Mouse (Mus musculus) right cerebral cortex, postnatal 36 days (tissue): ENCODE measurements around the gene Fank1.

ENCODE experiments used
- DNase-seq, 2 experiments: peaks; one replicate each; pipeline ENCODE4 v3.0.0; 2022; ENCODE audit warnings: low spot score in 2 of 2, mixed read lengths in 1 of 2

Fank1 gene

DNA sequence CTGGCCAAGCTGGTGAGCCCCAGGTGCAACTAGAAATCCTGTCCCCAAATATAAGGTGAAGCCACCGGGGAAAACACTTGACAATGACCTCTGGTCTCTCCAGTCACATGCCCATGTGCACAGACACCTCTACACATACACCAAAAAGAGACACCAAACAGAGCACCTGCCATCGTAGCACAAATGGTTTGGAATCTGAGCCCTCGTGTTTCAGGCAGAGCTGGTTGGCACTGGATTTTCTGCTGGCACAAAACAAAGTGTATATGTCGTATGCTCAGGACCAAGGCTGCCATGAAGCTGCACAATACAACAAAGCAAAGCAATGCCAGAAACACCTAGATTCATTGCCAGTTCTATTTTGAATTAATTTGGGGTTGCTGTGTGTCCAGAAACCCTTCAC is 8.6 kb upstream of the Fank1 start:
- no peak for DNase-seq

DNA sequence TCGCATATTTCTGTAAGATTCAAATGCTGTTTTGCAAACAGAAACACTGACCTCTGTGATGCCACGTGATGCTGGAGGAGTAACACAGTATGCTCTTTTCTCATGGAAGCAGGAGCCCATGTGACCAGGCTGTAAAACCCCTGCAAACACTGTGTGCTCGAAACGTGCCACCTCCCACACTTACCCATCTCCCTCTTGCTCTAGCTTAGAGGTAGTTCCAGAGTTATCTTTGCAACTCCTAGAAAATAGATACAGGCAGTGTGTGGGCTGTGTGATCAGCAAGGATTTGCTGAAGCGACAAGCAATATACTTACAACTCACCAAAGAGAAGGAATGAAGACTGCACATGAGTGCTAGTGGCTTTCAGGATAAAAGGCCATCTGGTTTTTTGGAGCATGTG is 8.1 kb upstream of the Fank1 start:
- DNase-seq = peak; percentile 41 to 73

DNA sequence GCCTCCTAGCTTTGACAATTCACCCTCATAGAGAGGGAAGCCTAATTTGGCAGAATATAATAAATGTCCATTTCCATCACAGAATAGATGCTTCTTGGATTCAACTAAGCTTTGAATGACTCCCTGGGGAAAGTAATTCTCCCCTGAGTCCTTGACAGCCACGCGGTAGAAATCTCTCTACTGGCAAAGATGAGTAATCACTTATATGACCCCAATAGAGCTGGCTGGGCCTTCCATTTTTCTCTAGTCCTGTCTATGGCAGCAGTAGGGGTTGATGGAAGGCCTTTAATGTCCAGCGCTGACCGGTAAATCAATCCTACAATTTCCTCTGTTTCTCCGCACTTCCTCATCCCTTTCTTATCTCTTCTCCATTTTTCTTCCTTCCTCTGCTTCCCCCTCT is 1.5 kb upstream of the Fank1 start:
- DNase-seq = no peak

DNA sequence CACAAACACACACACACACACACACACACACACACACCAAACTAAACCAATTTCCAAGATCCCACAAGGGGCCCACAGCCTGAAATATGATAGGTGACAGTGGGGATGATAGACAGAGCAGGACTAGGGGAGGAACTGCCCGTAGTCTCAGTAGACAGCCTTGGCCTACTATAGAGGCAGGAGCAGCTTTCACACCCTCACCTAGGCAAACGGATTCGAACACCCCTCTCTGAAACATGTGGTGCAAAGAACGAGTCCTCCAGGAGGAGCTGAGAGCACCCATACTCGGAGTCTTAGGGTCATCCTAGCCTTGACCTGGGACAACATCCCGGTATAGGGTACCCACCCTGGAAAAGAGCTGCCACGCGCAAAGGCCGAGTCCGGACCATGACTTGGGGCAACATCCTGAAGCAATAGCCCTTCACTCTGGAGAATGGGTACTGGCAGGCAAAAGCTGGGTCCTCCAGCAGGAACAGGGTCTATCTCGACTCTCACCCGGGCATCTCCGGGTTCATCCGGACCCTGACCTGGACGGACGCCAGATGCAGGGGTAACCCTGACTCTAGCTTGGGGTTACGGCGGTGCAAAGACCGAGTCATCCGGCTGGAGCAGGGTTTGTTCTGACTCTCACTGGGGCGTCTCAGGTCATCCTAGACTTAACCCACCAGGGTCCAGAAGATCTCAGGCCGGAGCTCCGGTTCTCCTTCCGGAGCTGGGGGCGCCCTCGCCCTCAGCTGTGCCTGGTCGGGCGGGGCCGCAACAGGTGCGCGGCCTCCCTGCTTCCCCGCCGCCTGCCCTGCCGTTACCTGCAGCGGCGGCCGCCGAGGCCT is 650 bp upstream of the Fank1 start:
- no peak for DNase-seq

DNA sequence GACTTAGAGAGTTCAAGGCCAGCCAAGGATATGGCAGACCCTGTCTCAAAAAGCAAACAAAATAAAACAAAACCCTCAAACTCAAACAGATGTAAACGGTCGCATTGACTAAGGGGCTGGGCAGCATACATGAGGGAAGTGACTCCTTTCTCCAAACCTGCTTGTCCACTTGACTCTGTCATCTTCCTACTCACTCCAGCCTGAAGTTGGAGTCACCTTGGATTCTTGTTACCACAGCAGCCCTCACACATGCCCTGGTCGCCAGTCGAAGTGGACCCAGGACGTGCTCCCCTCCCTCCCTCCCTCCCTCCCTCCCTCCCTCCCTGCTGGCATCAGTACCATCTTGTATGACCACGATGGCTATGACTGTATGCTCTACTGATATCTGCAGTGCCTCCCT is 4.9 kb downstream of the Fank1 start:
- DNase-seq = no peak

DNA sequence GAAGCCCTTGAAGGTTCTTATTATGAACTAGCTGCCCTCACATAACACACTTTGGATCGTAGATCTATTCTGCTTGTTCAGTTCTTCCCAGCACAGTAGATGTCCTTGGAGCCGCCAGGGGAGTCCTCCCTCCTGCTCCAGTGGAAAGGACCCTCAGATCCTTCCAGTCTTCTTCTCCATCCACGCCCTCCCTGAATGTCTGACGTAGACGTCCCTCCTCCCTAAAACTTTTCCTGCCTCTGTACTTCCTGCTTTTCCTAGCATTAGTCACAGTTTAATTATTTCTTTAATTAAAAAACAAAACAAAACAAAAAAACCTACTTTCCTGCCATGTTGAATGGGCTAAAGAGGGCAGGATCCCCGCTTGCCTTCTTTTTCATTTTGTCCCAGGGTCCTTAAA is 5.3 kb downstream of the Fank1 start:
- no peak for DNase-seq

DNA sequence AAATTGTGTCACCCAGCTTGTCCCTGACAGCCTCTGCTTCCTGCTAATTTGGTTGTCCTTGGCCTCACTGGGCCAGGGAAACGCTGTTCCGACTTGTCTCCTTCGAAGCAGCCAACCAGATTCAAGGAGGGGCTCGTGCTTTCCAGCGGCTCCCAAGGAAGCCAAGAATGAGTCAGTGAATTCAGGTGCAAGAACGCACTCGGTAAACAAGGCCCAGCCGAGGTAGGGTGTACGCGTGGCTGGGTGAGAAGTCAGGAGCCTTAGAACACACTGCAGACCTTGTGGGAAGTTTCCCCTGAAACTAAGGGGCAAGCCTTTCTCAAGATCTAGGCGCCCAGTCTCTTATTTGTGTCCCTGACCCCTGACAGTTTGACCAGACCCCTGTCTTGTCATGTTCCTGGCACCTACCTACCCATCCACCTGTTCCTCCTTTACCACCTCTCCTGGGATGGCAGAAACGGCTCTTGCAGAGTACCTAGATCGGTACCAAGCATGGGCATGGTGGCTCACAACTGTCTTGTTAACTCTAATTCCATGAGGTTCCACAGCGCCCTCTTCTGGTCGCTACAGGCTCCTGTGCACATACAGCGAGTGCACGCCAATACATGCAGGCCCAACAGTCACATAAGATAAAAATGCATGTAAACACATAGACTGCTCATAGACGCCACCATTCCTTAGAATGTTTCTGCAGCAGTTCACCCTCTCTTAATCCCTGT is 6.2 kb downstream of the Fank1 start, which contains the start of gene Dhx32:
TSS of gene Dhx32 (minus strand) at position 10 of the 719 bp plus-strand sequence.
- DNase-seq = peak in 1 of 2 experiments; percentile 40

DNA sequence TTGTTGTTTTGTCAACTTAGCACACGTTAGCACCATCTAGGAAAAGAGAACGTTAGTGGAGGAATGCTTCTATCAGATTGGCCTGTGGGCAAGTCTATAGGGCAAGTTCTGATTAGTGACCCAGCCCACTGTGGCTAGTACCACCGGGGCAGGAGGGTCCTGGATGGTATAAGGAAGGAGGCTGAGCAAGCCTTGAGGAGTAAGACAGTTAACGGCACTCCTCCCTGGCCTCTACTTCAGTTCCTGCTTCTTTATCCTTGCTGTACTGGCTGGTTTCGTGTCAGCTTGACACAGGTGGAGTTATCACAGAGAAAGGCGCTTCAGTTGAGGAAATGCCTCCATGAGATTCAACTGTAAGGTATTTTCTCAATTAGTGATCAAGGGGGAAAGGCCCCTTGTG is 10.9 kb downstream of the Fank1 start:
- DNase-seq = no peak

DNA sequence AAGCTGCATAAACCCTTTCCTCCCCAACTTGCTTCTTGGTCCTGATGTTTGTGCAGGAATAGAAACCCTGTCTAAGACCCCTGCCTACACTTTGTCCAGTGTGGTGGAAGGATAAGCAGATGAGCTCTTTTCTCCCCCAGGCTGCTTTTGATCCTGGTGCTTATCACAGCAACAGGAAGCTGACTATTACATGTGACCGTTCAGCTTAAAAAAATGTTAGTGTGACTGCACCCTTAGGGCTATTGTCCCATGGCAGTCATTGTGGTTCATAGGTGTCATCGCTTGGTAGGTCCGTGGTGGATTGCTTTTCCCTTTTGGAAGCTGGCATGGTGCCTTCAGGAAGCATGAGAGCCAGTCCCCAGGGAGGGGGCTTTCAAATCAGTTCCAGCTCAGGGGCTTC is 11.5 kb downstream of the Fank1 start:
- no peak for DNase-seq

DNA sequence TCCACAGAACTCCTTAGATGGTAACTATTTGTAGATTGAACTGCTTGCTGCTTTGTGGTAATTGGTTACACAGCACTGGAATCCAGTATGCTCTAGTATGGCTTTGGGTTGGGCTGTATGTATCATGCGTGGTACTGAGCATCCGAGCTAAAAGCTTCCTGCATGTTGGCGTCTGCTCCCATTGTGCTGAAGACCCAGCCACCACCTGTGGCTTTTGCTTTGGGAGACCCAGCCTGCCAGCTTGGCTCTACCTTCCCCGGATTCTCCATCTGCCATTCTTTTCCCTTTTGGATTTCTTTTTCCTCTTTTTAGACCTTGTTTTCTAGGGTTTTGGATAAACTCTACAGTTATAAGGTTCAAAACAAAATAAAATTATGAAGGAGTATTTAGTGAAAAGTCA is 13.5 kb downstream of the Fank1 start:
- no peak for DNase-seq

DNA sequence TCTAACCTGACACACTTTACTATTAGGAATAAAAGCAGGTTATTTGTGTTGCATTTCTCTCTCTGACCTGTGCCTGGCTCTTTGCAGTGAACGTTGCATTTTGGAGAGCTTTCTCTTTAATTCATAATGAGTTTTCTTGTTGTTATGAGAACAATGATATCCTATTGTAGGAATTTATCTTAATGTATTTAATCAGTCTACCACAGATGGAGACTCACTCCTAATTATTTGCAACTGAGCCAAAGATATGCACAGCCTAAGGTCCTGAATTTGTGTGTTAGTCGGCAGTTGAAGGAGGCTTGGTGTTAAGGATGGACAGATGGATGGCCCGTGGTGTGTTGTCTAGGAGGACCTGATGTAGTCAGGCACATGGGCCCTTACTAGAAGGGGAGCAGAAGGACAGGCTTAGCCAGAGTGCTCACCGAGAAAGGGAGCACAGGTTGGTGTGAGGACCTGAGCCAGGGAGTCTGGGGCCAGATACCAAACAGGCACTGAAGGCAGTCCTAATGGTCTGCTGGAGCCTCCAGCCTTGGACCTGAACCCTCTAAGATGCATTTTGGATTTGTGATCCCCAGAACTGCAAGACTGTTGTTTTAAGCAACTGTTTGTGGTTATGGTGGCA is 14.1 kb downstream of the Fank1 start:
- no peak for DNase-seq

DNA sequence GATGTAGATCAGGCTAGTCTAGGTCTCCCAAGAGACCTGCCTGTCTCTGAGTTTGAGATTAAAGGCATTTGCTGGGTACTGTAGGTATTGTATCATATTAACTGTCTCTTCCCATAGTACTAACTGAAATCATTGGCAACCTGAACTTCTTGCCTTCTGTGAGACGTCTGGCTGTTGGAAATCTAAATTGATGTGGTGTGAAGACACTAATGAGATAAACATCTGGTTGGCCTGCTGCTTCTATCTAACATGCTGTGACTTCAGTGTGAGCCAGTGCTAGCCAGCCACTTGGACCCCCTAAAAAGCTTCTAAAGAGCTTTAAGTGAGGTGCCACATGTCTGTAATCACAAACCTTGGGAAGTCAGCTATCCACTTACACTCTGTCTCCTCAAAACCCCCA is 16.1 kb downstream of the Fank1 start:
- DNase-seq = no peak

DNA sequence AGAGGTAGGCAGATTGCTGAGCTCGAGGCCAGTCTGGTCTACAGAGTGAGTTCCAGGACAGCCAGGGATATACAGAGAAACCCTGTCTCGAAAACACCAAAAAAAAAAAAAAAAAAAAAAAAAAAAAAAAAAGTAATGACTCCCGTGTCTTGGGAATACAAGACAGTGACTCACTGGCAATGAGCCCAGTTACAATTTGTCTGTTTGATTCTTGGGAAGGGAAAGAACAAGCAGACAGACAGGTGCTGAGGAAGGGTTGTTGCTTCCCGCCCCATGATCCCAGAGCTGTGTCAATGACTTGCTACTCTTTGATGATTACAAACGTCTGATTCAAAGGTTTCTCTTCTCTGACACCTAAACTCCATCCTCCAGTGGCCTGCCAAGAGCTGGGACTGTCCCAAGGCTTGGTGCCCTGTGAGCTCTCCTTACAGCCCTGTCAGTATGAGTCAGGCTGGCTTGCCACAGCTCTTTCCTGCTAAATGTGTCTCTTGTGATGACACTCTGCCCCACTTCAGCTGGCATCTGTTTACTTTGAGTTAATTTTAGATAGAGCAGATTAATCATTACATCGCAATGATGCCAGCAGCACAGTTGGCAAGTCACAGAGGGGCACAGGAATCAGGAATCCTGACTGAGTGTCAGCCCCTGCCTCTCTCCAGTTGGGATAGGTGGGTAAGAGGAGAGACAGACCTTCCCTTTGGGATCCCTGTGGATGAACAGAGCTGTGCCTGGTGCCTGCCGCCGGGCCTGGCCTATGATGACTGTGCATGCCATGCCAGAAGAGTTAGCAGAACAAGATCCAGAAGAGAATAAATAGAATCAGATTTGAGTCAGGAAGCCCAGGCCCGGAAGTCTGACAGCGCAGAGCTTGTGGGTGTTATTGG is 16.8 kb downstream of the Fank1 start:
- DNase-seq = peak in 1 of 2 experiments; percentile 21

DNA sequence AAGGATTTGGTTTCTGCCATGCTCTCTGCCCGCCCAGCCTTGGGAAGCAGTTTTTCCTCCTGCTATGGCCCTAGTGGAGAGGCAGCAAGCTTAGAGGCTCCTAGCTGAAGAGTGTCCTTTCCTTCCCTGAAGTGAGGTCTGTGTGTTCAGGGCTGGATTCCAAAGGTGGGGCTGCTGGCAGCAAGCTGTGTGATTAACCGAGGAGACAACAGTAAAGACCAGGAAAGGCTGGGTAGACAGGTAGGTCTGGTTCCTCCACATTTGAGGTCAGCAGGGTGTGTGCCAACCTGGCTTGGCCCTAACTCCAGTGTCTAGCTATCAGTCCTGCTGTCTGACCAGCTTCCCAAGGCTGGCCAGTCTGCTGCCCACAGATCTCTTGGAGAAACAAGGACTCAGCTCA is 18.1 kb downstream of the Fank1 start:
- DNase-seq = no peak

DNA sequence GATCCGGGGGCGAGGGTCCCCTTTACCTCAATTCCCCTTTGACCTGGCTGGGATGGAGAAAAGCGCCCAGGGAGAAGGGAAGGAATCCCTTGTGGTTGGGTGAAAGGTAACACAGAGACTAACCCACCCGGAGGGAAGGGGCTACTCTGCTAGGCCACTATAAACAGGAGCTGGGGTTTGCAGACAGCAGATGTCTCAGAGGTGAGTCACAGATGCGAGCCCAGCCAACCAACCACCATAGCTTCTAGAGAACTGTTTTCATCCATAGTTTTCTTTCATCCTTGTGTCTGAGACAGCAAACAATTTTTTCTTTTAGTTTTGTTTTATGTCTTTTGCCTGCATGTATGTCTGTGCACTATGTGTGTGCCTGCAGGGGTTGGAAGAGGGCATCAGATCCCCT is 23.3 kb downstream of the Fank1 start:
- no peak for DNase-seq

DNA sequence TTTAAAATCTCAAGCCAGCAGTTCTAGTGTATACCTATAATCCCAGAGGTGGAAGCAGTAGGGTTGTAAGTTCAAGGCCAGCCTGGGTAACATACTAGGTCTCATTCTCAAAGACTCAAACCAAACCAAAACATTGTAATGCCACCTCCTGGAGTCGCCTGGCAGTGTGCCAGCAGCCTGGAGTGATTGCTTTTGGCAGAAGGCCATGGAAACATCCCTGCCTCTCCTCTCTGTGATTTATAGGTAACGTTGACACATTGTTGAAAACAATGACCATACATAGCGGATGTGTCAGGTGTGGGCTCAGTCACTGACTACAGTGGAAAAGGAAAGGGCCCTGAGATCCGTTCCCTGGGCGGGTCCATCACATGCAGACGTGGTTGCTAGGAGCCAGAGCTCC is 25.2 kb downstream of the Fank1 start:
- no peak for DNase-seq

DNA sequence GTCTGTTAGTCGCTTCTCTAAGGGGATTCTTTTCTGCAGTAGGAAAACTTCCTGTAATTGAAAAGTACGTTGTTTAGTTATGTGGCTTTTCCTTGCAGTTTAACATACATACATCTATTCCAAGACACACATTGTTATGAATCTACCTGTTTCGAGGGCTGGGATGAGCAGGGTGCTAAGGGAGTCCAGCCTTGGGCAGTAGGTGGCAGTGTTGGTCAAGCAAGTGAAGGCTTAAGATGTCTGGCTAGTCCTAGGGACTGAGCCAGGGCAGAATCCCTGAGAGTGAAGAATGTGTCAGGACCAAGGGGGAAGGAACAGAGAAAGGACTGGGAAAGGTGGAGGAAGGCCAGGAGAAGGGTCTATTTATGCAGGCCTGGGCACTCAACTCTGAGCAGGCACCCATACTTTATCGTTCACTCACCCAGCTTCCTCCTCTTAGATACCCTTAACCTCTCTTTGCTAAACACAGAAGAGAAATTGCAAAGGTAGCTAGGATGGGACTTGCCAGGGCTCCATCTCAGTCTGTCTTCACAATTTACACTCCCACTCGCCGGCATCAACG is 29.0 kb downstream of the Fank1 start:
- DNase-seq = peak; percentile 38 to 49

DNA sequence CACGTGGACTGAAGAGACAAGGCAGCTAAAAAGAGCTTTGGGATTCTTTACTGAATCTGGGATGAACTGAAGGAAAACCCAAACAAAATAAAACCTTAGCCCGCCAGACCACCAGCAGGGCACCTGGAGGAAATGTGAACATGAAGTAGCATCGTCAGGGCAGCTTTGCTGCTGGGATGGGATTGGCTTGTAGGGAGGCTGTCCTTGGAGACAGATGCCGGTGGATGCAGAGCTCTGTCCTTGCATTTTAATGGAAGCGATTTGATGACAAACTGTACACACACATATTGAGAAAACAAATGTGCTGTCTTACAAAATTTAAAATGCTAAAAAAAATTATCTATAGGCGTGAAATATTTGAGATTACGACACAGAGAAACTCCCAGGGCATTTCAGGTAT is 36.3 kb downstream of the Fank1 start:
- DNase-seq = no peak

DNA sequence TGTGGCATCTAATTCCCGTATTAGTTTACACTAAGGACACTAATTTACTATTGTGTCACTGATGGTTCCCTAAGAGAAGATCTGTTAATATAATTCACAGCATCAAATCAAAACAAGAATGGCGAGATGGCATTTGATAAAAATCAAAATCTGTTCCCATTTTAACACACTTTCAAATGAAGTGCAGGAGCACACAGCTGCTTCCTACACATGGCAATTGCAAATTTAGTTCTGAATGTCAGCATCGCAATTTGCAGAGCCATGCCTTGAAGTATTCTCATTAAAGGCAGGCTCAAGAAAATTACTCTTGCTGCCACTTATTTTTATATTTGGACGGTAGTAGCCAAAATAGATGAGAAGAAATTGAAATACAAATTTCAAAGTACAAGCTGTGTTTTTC is 36.7 kb downstream of the Fank1 start:
- DNase-seq = no peak

DNA sequence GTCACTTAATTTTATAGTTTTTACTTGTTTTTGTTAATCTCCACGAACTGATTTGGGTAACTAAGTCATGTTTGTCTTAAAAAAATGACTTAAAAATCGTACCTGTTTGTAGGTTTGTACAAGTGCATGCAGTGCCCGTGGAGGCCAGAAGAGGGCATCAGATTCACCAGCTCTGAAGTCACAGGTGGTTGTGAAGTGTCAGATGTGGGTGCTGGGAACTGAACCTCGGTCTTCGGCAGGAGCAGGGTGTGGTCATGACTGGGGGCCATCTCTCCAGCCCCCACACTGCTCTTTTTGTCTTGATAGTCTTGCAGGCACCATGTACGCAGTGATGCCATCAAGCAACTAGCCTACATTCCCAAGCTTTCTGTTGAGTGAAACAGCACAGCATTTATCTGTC is 47.1 kb downstream of the Fank1 start:
- DNase-seq = no peak

DNA sequence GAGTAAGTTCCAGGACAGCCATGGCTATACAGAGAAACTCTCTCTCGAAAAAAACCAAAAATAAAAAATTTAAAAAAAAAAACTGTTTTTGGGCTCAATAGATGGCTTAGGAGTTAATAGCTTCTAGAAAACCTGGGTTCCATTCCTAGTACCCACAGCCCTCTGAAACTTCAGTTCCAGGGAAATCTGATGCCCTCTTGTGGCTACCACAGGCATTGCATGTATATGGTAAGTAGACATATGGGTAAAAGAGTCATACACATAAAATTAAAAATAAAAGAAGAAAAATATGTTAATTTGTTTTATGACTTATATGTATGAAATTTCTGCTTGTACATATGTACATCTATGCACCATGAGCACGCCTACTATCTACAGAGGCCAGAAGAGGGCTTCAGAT is 47.9 kb downstream of the Fank1 start:
- no peak for DNase-seq

DNA sequence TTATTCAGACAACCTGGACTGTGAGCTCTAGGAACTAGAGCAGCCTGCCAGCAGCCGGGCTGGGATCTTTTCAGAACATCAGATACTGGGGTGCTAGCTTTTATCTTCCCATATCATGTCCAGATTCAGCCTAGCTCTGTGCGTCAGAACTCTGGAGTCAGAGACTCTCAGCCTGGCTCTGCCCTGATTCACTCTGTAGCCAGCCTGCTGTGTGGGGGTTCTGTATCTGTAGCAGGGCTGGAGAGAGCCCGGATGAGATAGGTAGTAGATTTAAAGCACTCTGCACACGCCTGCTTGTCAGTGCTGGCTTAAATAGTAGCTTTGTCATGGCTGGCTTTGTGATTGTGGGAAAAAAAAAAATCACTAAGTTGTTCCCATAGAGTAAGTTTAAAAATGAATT is 51.9 kb downstream of the Fank1 start:
- no peak for DNase-seq
